Mouse (Mus musculus): ENCODE results near the gene Fstl1.

GRCm38 (mm10) chr16:37842439-37842838 lies 65.8 kb downstream of the Fstl1 start:
- no peak for TF ChIP-seq CTCF (IDR thresholded peaks at IDR 0.05; ENCODE audit: borderline replicate concordance, extremely low read depth, insufficient read depth, insufficient read length)
- no peak for TF ChIP-seq POLR2A (IDR thresholded peaks at IDR 0.05; ENCODE audit: borderline replicate concordance, extremely low read depth, insufficient read depth, insufficient read length, poor library complexity, severe bottlenecking)

All from brain, embryonic 14.5 days (tissue).